Mouse (Mus musculus) stomach, postnatal 0 days (tissue): ENCODE data around the gene Fbln7.

ENCODE experiments used
- CTCF ChIP-seq: IDR thresholded peaks from 2 replicates; pipeline ENCODE4 v1.5.1; 2016; ENCODE audit warnings: antibody characterized with exemption, low read depth, mild to moderate bottlenecking, moderate library complexity
- EP300 ChIP-seq: optimal IDR thresholded peaks from 2 replicates; pipeline ENCODE3; 2016; ENCODE audit warnings: antibody characterized with exemption

GRCm38 (mm10) chr2:128833435-128833834, 29.3 kb upstream of the Fbln7 start:
- TF ChIP-seq EP300 (no peak), CTCF (no peak)
